Mouse (Mus musculus): Measurements from ENCODE around the gene Bcl2l13. TPM values are rescaled to one million over a fixed set of nuclear protein-coding genes. Genes with fewer than 3 reads are reported as not detected.
A peak's percentile ranks its signal among the peaks of the same experiment; 100 is the strongest.

Gene Bcl2l13
- 30.1 and 31.8 TPM in 2 replicates for polyA plus RNA-seq (2015; fragmentation: Nextera tagmentation; extraction: Ambion mirVana)

DNA sequence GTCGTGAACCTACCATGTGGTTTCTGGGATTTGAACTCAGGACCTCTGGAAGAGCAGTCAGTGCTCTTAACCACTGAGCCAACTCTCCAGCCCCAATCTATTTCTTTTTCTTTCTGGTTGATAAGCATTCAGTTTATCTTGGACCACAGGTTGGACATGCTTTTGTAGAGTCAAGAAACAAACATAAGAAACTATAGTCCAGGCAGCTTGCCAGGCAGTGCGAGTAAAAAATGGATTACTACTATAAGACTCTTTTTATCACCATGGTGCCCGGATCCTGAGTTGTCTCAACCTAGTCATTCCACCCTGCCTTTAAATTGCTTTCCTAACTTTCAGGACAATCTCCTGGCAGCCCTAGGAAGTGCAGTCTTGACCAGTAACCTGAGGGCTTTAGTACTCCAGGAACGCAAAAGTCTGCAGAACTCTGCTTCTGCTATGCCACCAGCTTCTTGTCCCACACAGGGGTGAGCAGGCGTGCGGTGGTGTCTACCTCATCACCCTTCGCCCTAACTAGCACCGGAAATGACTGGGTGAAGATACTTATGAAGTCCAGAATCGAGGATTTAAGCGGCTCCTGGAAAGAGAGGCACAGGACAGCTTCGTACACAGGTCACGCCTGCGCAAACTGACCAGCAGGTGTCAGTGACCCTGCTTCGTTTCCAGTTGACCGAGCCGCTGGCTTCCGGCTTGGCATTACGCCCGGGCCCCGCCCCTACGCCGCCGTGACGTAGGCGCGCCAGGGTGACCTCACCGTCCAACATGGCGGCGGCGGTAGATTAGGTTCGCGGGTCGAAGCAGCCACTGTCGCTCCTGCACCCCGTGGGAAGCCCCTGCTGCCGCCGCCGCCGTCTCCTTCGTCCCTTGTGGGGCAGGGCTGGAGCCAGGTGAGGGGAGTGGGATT, at the start of gene Bcl2l13:
TSS of gene Bcl2l13 (plus strand) at position 739 of the 901 bp plus-strand sequence.
- Histone ChIP-seq H3K9ac (peak within 1 kb of the TSS; percentile 96), H3K27me3 (no peaks in the 10 kb centered on the region), H3K27ac (peak within 1 kb of the TSS; percentile 90), H3K4me2 (peak within 1 kb of the TSS; percentile 64), H3K4me3 (peak within 1 kb of the TSS; percentile 77), H3K9me3 (no peaks in the 10 kb centered on the region), H3K36me3 (no peaks in the 10 kb centered on the region), H3K4me1 (peaks cover 5% of the 10 kb centered on the region; the same call in 1 of the 2 replicates)
- ATAC-seq (ENCODE audit: borderline replicate concordance, extremely low read depth, low FRiP score, low TSS enrichment) = peak; percentile 93
- 2% methylated on average over 40 of the region's 40 CpGs for WGBS

GRCm38 (mm10) chr6:120788068-120788607, 47.9 kb upstream of the Bcl2l13 start:
- H3K27me3 ChIP-seq = no peaks in the 10 kb centered on the region
- no peaks in the 10 kb centered on the region for H3K4me1 ChIP-seq
- ATAC-seq (ENCODE audit: borderline replicate concordance, extremely low read depth, low FRiP score, low TSS enrichment) = no peak
- 60% methylated on average over 5 of the region's 5 CpGs for WGBS
- H3K4me3 ChIP-seq = no peak overlapping the region
- H3K9me3 ChIP-seq = no peaks in the 10 kb centered on the region
- no peak overlapping the region for H3K4me2 ChIP-seq
- H3K36me3 ChIP-seq = peaks cover 3% of the 10 kb centered on the region
- no peak overlapping the region for H3K9ac ChIP-seq
- no peak overlapping the region for H3K27ac ChIP-seq

GRCm38 (mm10) chr6:120788904-120789303, 47.1 kb upstream of the Bcl2l13 start:
- H3K36me3 ChIP-seq = peaks cover 10% of the 10 kb centered on the region
- H3K4me1 ChIP-seq = no peaks in the 10 kb centered on the region
- H3K27ac ChIP-seq = no peak overlapping the region
- H3K4me3 ChIP-seq = no peak overlapping the region
- H3K27me3 ChIP-seq = no peaks in the 10 kb centered on the region
- no peak overlapping the region for H3K9ac ChIP-seq
- ATAC-seq (ENCODE audit: borderline replicate concordance, extremely low read depth, low FRiP score, low TSS enrichment) = no peak
- H3K9me3 ChIP-seq = no peaks in the 10 kb centered on the region
- H3K4me2 ChIP-seq = no peak overlapping the region

GRCm38 (mm10) chr6:120790153-120790552, 45.9 kb upstream of the Bcl2l13 start:
- Histone ChIP-seq H3K4me2 (no peak overlapping the region), H3K9ac (no peak overlapping the region), H3K36me3 (peaks cover 21% of the 10 kb centered on the region), H3K9me3 (no peaks in the 10 kb centered on the region), H3K27me3 (no peaks in the 10 kb centered on the region), H3K27ac (no peak overlapping the region), H3K4me3 (no peak overlapping the region), H3K4me1 (no peaks in the 10 kb centered on the region)
- ATAC-seq (ENCODE audit: borderline replicate concordance, extremely low read depth, low FRiP score, low TSS enrichment) = no peak; the same call in 1 of the 2 replicates
- 80% methylated on average over 11 of the region's 11 CpGs for WGBS

- Histone ChIP-seq H3K4me2 (no peak overlapping the region), H3K9ac (no peak overlapping the region), H3K36me3 (peaks cover 26% of the 10 kb centered on the region), H3K4me1 (no peaks in the 10 kb centered on the region), H3K27me3 (no peaks in the 10 kb centered on the region), H3K4me3 (no peak overlapping the region), H3K27ac (no peak overlapping the region), H3K9me3 (no peaks in the 10 kb centered on the region)
- ATAC-seq (ENCODE audit: borderline replicate concordance, extremely low read depth, low FRiP score, low TSS enrichment) = no peak
- 49% methylated on average over 5 of the region's 5 CpGs for WGBS
Observed at GRCm38 (mm10) chr6:120790717-120791116, 45.3 kb upstream of the Bcl2l13 start.

GRCm38 (mm10) chr6:120792947-120793346, 43.1 kb upstream of the Bcl2l13 start:
- 81% methylated on average over 8 of the region's 8 CpGs for WGBS
- Histone ChIP-seq H3K9me3 (no peaks in the 10 kb centered on the region), H3K27me3 (no peaks in the 10 kb centered on the region), H3K4me2 (no peak overlapping the region), H3K9ac (no peak overlapping the region), H3K4me3 (no peak overlapping the region), H3K36me3 (peaks cover 47% of the 10 kb centered on the region), H3K27ac (no peak overlapping the region), H3K4me1 (no peaks in the 10 kb centered on the region)
- ATAC-seq (ENCODE audit: borderline replicate concordance, extremely low read depth, low FRiP score, low TSS enrichment) = no peak

- WGBS = 72% methylated on average over 5 of the region's 5 CpGs
- Histone ChIP-seq H3K4me2 (no peak overlapping the region), H3K9ac (no peak overlapping the region), H3K27ac (no peak overlapping the region), H3K4me1 (no peaks in the 10 kb centered on the region), H3K4me3 (no peak overlapping the region), H3K9me3 (no peaks in the 10 kb centered on the region), H3K27me3 (no peaks in the 10 kb centered on the region), H3K36me3 (peaks cover 71% of the 10 kb centered on the region)
- ATAC-seq (ENCODE audit: borderline replicate concordance, extremely low read depth, low FRiP score, low TSS enrichment) = no peak
Observed at GRCm38 (mm10) chr6:120795422-120796086, 40.5 kb upstream of the Bcl2l13 start.

DNA sequence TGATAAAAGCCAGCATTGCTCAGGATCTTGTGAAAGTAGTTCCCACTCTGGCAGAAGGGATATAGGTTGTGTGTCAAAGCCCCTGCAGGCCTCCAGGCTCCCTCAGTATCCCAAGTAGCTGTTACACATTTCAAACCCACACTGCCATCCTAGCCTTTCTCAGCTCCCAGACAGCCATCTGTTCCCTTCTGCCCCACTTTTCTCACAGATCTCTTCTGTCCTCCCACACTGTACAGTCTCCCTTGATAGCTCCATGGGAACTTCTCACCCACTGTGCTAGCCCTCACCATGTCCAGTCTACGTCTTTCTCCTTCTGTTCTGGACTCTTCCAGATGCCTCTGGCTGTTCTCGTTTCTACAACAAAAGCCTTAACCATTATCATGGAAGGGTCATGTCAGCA, 39.9 kb upstream of the Bcl2l13 start:
- Histone ChIP-seq H3K4me3 (no peak overlapping the region), H3K9ac (no peak overlapping the region), H3K36me3 (peaks cover 76% of the 10 kb centered on the region), H3K9me3 (no peaks in the 10 kb centered on the region), H3K27ac (no peak overlapping the region), H3K4me1 (no peaks in the 10 kb centered on the region), H3K4me2 (no peak overlapping the region), H3K27me3 (no peaks in the 10 kb centered on the region)
- 90% methylated on average over 2 of the region's 2 CpGs for WGBS
- no peak for ATAC-seq (ENCODE audit: borderline replicate concordance, extremely low read depth, low FRiP score, low TSS enrichment)

DNA sequence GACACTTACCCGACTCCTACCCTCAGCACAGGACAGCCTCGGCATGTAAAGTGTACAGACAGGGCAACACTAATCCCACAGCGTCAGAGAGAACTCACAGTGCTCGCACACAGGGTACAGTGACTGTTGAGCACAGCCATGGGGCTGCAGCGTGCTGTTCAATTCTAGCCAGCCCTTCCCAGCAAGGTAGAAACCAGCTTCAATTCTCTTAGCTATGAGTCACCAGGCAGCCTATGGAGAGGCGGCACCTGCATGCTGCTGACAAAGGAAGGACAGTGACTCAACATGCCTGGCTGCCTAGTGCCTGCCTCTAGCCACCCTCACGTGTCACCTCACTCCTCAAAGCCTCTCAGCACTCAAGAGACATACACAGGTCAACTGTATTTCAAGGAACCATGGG, 38.0 kb upstream of the Bcl2l13 start:
- Histone ChIP-seq H3K4me1 (no peaks in the 10 kb centered on the region), H3K27me3 (no peaks in the 10 kb centered on the region), H3K9ac (no peak overlapping the region), H3K36me3 (peaks cover 91% of the 10 kb centered on the region), H3K27ac (no peak overlapping the region), H3K9me3 (no peaks in the 10 kb centered on the region), H3K4me3 (no peak overlapping the region), H3K4me2 (no peak overlapping the region)
- ATAC-seq (ENCODE audit: borderline replicate concordance, extremely low read depth, low FRiP score, low TSS enrichment) = no peak
- 89% methylated on average over 7 of the region's 7 CpGs for WGBS

- H3K9ac ChIP-seq = no peak overlapping the region
- H3K4me3 ChIP-seq = no peak overlapping the region
- H3K27ac ChIP-seq = no peak overlapping the region
- no peak for ATAC-seq (ENCODE audit: borderline replicate concordance, extremely low read depth, low FRiP score, low TSS enrichment)
- no peaks in the 10 kb centered on the region for H3K27me3 ChIP-seq
- 78% methylated on average over 4 of the region's 4 CpGs for WGBS
- H3K36me3 ChIP-seq = peaks cover 91% of the 10 kb centered on the region
- H3K4me1 ChIP-seq = no peaks in the 10 kb centered on the region
- no peak overlapping the region for H3K4me2 ChIP-seq
- no peaks in the 10 kb centered on the region for H3K9me3 ChIP-seq
Observed at GRCm38 (mm10) chr6:120798905-120799304, 37.1 kb upstream of the Bcl2l13 start.

- Histone ChIP-seq H3K4me1 (no peaks in the 10 kb centered on the region), H3K9ac (no peak overlapping the region), H3K4me2 (no peak overlapping the region), H3K27ac (no peak overlapping the region), H3K9me3 (no peaks in the 10 kb centered on the region), H3K27me3 (no peaks in the 10 kb centered on the region), H3K4me3 (no peak overlapping the region), H3K36me3 (peaks cover 91% of the 10 kb centered on the region)
- no peak for ATAC-seq (ENCODE audit: borderline replicate concordance, extremely low read depth, low FRiP score, low TSS enrichment)
- WGBS = 84% methylated on average over 4 of the region's 4 CpGs
Observed at GRCm38 (mm10) chr6:120799581-120800041, 36.4 kb upstream of the Bcl2l13 start.
